Mouse (Mus musculus): ENCODE data around the gene Ccdc88c.
A peak's percentile ranks its signal among the peaks of the same experiment; 100 is the strongest.

Gene Ccdc88c

DNA sequence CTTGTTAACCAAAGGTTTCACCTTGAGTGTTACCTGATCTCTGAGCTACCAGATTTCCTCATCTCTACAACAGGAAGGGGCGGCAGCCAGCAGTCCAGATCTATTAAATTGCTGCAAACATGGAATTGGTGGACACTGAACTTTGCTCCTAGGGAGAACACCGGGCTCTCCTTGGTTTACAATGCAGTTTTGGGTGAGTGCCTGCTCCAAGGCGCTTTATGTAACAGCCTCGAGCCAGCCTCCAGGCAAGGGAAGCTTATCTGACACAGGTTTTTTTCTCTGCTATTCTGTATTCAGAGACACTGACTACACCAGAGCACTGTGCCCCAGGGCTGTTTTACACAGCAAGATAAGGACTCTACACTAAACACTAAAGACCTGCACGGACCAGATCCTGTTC lies 94.1 kb downstream of the Ccdc88c start:
- DNase-seq (ENCODE audit: low read depth, low spot score), result no peak

- no peak for DNase-seq (ENCODE audit: low read depth, low spot score)
Observed at GRCm38 (mm10) chr12:100931653-100932052, 97.2 kb downstream of the Ccdc88c start.

DNA sequence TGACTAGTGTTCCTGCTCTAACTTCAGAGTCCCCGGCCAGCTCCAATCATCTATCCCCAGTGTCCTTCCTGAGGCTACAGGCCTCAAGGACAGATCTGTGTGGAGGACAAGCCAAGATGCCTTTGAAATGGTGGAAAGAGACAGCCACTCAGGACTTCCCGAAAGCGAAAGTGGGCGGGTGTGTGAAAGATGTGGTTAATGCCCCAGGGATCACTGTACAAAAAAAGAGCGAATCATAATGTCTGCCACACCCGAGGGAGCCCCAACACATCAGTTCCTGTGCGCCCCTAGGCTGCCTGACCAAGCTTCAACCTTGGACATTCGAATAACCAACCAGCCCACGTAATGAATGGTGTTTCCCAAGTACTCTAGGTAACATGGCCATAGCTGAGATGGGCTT lies 100.6 kb downstream of the Ccdc88c start:
- peak; percentile 33 for DNase-seq (ENCODE audit: low read depth, low spot score)

GRCm38 (mm10) chr12:100925644-100926619 lies 102.9 kb downstream of the Ccdc88c start:
- peak; percentile 74 for DNase-seq (ENCODE audit: low read depth, low spot score)

GRCm38 (mm10) chr12:100924646-100925339 lies 104.1 kb downstream of the Ccdc88c start:
- no peak for DNase-seq (ENCODE audit: low read depth, low spot score)

- no peak for DNase-seq (ENCODE audit: low read depth, low spot score)
Observed at GRCm38 (mm10) chr12:100910731-100911130, 118.1 kb downstream of the Ccdc88c start.

DNA sequence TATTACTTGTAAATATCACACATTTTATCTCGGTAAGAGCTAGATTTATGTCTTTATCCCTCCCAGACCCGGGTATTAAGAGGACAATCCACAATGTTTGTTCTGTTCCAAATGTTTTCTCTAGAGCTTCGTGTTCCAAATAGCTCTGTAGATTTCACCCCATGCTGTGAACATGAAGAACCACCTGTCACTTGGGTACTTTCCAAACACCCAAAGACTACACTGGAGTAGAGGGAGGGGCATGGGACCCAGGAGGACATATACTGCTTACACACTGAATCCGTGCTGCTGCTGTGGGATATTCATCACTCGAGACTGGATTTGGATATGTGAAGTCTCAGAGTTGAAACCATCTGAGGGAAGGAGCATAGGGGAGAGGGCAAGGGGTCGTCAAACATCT lies 119.1 kb downstream of the Ccdc88c start:
- no peak for DNase-seq (ENCODE audit: low read depth, low spot score)

GRCm38 (mm10) chr12:100908298-100909034 lies 120.4 kb downstream of the Ccdc88c start:
- no peak for DNase-seq (ENCODE audit: low read depth, low spot score)

GRCm38 (mm10) chr12:100907598-100908297 lies 121.1 kb downstream of the Ccdc88c start, which contains the start of gene Gpr68:
Gene Gpr68 (minus strand): TSS chr12:100908198.
- peak; percentile 42 for DNase-seq (ENCODE audit: low read depth, low spot score)

DNA sequence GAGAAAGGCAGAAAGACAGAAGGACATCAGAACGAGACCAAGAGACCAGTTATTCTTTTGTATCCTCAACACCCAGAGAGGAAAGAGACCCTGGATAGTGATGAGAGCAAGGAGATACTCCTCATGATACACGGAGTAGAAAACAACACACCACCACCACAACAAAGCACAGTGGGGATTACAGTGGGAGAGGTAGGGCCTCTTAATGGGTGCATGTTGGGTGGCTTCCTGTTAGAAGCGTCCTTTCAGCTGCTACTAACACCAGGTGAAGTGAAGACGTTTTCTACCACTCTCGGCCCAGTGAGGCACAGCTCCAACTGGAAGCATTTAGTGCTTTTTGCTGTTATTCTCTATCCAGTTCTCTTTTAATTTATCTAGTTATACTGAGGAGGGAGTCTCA lies 122.0 kb downstream of the Ccdc88c start:
- DNase-seq (ENCODE audit: low read depth, low spot score), result peak; percentile 65

GRCm38 (mm10) chr12:100903761-100904160 lies 125.1 kb downstream of the Ccdc88c start:
- DNase-seq (ENCODE audit: low read depth, low spot score), result peak; percentile 97

DNA sequence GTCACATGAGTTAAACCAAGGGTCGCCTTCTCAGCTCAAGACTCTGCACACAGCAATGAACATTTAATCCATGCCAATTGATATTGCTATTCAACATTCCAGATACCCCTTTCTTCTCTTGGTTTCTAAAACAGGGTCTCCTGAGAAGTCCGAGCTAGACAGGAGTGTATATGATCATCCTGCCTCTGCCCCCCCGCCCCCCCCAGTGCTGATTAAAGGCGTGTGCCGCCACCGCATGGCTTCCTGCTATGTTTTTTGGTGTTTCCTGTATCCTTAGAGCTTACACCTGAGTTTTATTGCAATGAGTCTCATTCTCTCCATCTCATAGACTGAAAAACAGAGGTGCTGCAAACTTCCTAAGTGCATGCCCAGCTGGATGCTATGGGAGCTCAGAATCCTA lies 127.5 kb downstream of the Ccdc88c start:
- DNase-seq (ENCODE audit: low read depth, low spot score), result peak; percentile 84

GRCm38 (mm10) chr12:100900901-100901300 lies 128.0 kb downstream of the Ccdc88c start:
- peak; percentile 82 for DNase-seq (ENCODE audit: low read depth, low spot score)

DNA sequence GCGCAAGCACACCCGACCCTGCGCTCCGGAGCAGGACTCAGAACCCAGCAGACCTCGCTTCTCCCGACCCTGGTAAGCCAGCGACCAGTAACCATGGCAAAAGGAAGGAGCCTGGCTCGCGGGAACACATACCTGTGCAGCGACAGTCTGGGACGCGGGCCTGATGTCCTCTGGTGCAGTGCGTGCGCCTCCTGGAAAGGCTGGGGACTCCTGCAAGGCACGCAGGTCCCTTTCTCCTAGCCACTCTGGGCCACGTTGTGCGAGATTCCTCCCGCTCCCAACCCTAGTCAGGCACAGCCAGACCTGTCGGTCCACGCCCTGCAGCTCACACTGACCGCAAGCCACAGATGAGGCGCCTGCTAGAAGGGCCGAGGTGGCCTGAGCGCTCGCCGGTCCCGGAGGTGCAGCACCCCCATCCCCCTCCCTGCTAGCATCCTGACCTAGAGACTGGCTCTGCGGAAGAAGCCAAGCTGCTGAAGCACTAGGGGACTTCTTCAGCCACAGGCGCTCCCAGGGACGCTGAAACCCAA lies 129.7 kb downstream of the Ccdc88c start:
- peak; percentile 62 for DNase-seq (ENCODE audit: low read depth, low spot score)

GRCm38 (mm10) chr12:100897736-100898650 lies 130.9 kb downstream of the Ccdc88c start:
- peak; percentile 63 for DNase-seq (ENCODE audit: low read depth, low spot score)

GRCm38 (mm10) chr12:100896661-100897060 lies 132.2 kb downstream of the Ccdc88c start:
- DNase-seq (ENCODE audit: low read depth, low spot score), result no peak

DNA sequence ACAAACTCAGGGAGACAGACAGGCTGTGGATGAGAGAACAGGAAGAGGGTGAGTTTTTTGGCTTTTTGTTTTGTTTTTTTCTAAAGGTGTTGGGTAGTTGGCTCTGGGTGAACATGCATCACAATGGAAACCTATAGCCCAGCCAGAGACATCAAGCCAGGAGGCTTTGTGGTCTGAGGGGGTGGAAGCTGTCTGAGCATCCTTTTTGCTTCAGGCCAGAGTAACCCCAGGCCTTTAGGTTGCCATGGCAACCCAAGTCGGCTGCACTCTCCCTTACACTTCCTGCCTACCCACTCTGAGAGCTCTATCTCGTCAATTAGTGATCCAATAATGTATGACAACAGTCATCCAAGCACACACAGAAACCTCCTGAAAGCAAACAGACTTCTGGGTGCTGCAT lies 133.4 kb downstream of the Ccdc88c start:
- DNase-seq (ENCODE audit: low read depth, low spot score), result peak; percentile 93

- peak; percentile 82 for DNase-seq (ENCODE audit: low read depth, low spot score)
Observed at GRCm38 (mm10) chr12:100890548-100890947, 138.3 kb downstream of the Ccdc88c start.

DNA sequence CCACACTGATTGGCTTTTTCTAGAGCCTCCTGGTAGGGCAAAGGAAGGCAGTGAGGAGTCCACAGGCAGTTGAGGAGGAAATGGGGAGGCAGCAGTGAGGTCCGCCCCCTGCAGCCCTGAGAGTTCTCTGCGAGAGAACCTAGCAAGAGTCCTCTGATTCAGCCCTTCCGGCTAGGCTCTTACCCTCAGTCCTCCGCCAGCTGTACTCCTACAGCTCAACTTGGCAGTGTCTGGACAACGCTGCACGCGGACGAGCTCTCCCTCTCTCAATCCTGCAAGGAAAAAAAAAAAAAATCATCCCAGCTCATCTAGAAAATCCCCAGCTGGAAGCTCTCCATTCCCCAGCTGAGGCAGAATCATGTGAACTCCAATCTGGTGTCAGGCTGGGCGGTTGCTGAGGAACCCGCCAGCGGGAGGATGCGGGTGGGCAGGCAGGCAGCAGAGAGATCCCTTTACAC lies 141.0 kb downstream of the Ccdc88c start:
- DNase-seq (ENCODE audit: low read depth, low spot score), result peak; percentile 72

DNA sequence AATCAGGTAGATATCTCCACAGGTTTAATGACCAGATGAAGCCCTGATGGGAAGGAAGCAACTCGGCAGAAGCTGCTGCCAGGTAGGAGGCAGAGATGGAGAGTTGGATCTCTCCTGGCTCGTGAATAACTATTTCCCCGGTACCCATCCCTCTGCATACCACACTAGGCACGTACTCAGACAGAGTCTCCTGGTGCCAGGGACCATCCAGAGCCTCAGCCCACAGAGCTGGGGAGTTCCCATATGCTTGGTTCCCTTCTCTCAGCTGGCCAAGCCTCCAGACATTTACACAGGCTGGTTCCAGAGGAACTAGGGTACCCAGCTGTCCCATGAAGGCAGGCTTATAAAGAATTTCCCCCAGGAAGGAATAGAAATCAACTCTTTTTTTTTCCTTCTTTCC lies 142.0 kb downstream of the Ccdc88c start:
- no peak for DNase-seq (ENCODE audit: low read depth, low spot score)
